Mouse (Mus musculus) lung, embryonic 14.5 days (tissue): ENCODE data around the gene Tmem117. TPM values are rescaled to one million over a fixed set of nuclear protein-coding genes. Genes with fewer than 3 reads are reported as not detected.

ENCODE experiments used
- ATAC-seq: fragments of 200-750 bp; cut with Nextera tagmentation; 2 replicates; pipeline ENCODE4 v1.8.0; 2017; ENCODE audit warnings: mild to moderate bottlenecking, moderate TSS enrichment, moderate library complexity; ENCODE audit not compliant: insufficient read depth
- DNase-seq: peaks from one replicate; pipeline ENCODE4 v3.0.0-alpha.2; 2015
- H3K27ac ChIP-seq: fragments of 300-500 bp; sonication (generic); 2 replicates; pipeline ENCODE4 v1.5.1; 2014; ENCODE audit warnings: low read depth, mild to moderate bottlenecking, moderate library complexity
- H3K27me3 ChIP-seq: fragments of 300-500 bp; sonication (generic); 2 replicates; pipeline ENCODE4 v1.6.1; 2014; ENCODE audit warnings: low read length, control low read depth; ENCODE audit not compliant: insufficient read depth
- H3K36me3 ChIP-seq: fragments of 300-500 bp; sonication (generic); 2 replicates; pipeline ENCODE4 v1.6.1; 2014; ENCODE audit warnings: control low read depth; ENCODE audit not compliant: insufficient read depth
- H3K4me1 ChIP-seq: fragments of 300-500 bp; sonication (generic); 2 replicates; pipeline ENCODE4 v1.6.1; 2014; ENCODE audit warnings: antibody characterized with exemption, control low read depth; ENCODE audit not compliant: insufficient read depth
- H3K4me2 ChIP-seq: fragments of 300-500 bp; sonication (generic); 2 replicates; pipeline ENCODE4 v1.6.1; 2014; ENCODE audit warnings: mild to moderate bottlenecking
- H3K4me3 ChIP-seq: fragments of 300-500 bp; sonication (generic); 2 replicates; pipeline ENCODE4 v1.5.1; 2014; ENCODE audit warnings: low read depth, low read length
- H3K9ac ChIP-seq: fragments of 300-500 bp; sonication (generic); 2 replicates; pipeline ENCODE4 v1.6.1; 2014
- H3K9me3 ChIP-seq: fragments of 300-500 bp; sonication (generic); 2 replicates; pipeline ENCODE4 v1.6.1; 2016; ENCODE audit warnings: low read depth, low read length, control low read depth
- CTCF ChIP-seq: IDR thresholded peaks from 2 replicates; pipeline ENCODE4 v1.5.1; 2016; ENCODE audit warnings: antibody characterized with exemption, low read depth
- WGBS: fragments of 180-500 bp; shearing (Covaris S2); extraction: QIAGEN DNeasy Blood & Tissue Kit; methylation state at CpG from one replicate; pipeline ENCODE4 v1.1.7; 2014; 5-methylcytosine and 5-hydroxymethylcytosine counted together
- polyA plus RNA-seq: library from polyadenylated mRNA; unstranded; fragments of >200 nt; fragmentation: Nextera tagmentation; extraction: Ambion mirVana; gene quantifications from 2 replicates; pipeline ENCODE4 v1.2.1, GENCODE M21; 2014

Tmem117 gene
- polyA plus RNA-seq, 1 experiment from 2014 or later: 2.8 TPM

DNA sequence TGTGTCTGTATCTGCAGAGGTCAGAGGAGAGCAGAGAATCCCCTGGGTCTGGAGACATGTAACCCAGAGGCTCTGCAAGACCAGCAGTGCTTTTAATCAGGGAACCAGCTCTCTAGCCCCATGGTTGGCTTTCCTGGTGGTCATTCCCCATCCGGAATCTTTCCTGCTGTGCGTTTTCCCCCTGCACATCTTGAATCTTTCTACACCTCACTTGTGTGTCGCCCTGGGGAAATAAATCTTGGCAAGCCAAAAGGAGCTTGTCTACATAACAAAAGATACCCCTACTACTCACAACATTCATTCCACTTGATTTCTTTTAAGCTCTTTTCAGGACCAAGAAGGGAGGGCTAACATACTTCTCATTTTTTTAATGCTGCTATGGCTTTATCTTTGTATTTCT, 169.2 kb downstream of the Tmem117 start:
- Histone ChIP-seq H3K27me3 (no peaks in the 10 kb centered on the region), H3K9ac (no peak overlapping the region), H3K9me3 (no peaks in the 10 kb centered on the region), H3K4me3 (no peak overlapping the region), H3K36me3 (no peaks in the 10 kb centered on the region), H3K4me2 (no peak overlapping the region), H3K27ac (no peak overlapping the region), H3K4me1 (no peaks in the 10 kb centered on the region)
- DNase-seq (no peak), ATAC-seq (no peak)
- WGBS: 47% methylated on average over 3 of the region's 3 CpGs
- TF ChIP-seq CTCF: no peak

- Histone ChIP-seq H3K36me3 (no peaks in the 10 kb centered on the region), H3K9me3 (no peaks in the 10 kb centered on the region), H3K4me2 (no peak overlapping the region), H3K27me3 (no peaks in the 10 kb centered on the region), H3K4me3 (no peak overlapping the region), H3K27ac (no peak overlapping the region), H3K9ac (no peak overlapping the region), H3K4me1 (no peaks in the 10 kb centered on the region)
- no peak for ATAC-seq
- 74% methylated on average over 8 of the region's 8 CpGs for WGBS
- DNase-seq: no peak
- TF ChIP-seq CTCF: no peak
Observed at GRCm38 (mm10) chr15:94801462-94801861, 172.4 kb downstream of the Tmem117 start.

- no peak for TF ChIP-seq CTCF
- H3K27me3 ChIP-seq: no peaks in the 10 kb centered on the region
- WGBS: 77% methylated on average over 17 of the region's 17 CpGs
Observed at GRCm38 (mm10) chr15:94802820-94803219, 173.8 kb downstream of the Tmem117 start.

DNA sequence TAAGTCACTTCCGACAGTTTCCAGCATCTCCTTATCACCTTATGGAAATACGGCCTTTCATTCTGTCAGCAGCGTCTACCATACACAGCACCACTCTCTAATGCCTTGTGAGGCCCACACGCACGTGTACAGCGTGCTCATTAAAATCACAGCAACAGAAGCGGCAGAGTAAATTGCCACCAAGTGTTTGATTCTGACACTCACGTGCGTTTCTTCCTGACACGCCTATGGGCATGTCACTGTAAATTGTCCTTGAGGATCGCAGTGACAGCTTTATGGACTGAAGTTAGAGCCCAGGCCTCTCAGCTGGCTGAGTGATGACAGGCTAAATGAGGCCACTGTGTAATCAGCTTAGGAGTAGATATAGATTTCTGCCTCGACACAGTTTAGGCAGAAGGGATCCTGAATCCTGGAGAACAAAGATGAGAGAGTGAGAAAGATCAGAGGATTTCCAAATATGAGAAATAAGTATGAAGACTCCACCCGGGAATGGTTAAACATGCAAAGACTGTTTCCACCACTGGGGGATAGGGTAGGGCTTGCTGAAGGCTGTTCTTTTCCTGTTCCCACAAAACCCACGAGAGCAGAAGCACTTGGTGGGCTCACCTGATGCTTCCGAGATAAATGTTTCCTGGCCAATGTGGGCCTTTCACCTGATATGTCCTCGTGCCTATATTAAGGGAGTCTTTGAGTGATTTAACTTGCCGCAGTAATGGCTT, 174.8 kb downstream of the Tmem117 start:
- Histone ChIP-seq H3K36me3 (no peaks in the 10 kb centered on the region), H3K27ac (no peak overlapping the region), H3K9ac (no peak overlapping the region), H3K4me2 (no peak overlapping the region), H3K27me3 (no peaks in the 10 kb centered on the region), H3K4me3 (no peak overlapping the region), H3K9me3 (no peaks in the 10 kb centered on the region), H3K4me1 (no peaks in the 10 kb centered on the region)
- TF ChIP-seq CTCF: no peak
- WGBS: 34% methylated on average over 17 of the region's 17 CpGs
- no peak for ATAC-seq
- DNase-seq: no peak

More at GRCm38 (mm10) chr15:94802820-94803219, 173.8 kb downstream of the Tmem117 start:
- DNase-seq (no peak), ATAC-seq (no peak)
- Histone ChIP-seq H3K9ac (no peak overlapping the region), H3K36me3 (no peaks in the 10 kb centered on the region), H3K4me1 (no peaks in the 10 kb centered on the region), H3K9me3 (no peaks in the 10 kb centered on the region), H3K27ac (no peak overlapping the region), H3K4me2 (no peak overlapping the region), H3K4me3 (no peak overlapping the region)

DNA sequence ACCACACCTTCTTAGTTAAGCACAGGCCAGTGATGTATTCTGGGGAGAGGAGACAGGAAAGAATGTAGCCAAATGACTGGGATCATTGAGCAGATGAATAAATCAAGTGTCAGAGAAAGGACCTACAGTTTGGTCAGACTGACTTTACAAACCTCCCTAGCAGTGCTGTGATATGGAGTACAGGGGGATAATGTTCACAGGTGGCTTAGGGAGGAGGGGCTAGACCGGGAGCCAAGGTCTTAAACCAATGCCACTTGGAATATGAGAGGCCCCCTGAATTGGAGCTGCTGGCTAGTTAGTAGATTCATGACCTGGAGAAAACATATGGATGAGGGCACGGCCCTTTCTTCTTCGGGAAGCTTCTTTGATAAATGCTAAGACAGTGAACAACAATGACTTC, 177.0 kb downstream of the Tmem117 start:
- Histone ChIP-seq H3K27me3 (no peaks in the 10 kb centered on the region), H3K4me1 (no peaks in the 10 kb centered on the region), H3K9ac (no peak overlapping the region), H3K9me3 (no peaks in the 10 kb centered on the region), H3K4me2 (no peak overlapping the region), H3K36me3 (no peaks in the 10 kb centered on the region), H3K27ac (no peak overlapping the region), H3K4me3 (no peak overlapping the region)
- WGBS: 77% methylated on average over 3 of the region's 3 CpGs
- ATAC-seq (no peak), DNase-seq (no peak)
- no peak for TF ChIP-seq CTCF

DNA sequence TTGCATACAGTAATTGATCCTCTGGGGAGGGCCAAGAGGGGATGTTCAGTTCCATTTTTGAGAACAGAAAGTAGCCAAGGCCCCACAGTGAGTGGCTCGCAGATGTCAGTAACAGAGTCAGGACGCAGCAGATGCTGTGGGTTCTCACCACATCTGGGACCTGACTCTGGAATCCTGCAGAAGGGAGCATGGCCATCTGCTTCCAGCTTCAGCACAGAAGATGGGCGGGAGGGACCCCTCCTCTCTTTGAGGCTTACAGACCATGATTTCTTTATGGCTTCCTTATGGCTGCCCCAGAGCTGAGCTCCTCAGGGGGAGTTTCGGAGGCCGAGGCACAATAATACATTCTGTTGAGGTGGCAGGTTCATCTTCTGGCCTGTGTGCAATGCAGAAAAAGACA, 182.5 kb downstream of the Tmem117 start:
- Histone ChIP-seq H3K27me3 (no peaks in the 10 kb centered on the region), H3K4me1 (no peaks in the 10 kb centered on the region), H3K4me3 (no peak overlapping the region), H3K9ac (no peak overlapping the region), H3K36me3 (no peaks in the 10 kb centered on the region), H3K27ac (no peak overlapping the region), H3K9me3 (peaks cover 3% of the 10 kb centered on the region; the same call in 1 of the 2 replicates), H3K4me2 (no peak overlapping the region)
- TF ChIP-seq CTCF: no peak
- ATAC-seq (no peak), DNase-seq (no peak)
- 70% methylated on average over 5 of the region's 5 CpGs for WGBS

DNA sequence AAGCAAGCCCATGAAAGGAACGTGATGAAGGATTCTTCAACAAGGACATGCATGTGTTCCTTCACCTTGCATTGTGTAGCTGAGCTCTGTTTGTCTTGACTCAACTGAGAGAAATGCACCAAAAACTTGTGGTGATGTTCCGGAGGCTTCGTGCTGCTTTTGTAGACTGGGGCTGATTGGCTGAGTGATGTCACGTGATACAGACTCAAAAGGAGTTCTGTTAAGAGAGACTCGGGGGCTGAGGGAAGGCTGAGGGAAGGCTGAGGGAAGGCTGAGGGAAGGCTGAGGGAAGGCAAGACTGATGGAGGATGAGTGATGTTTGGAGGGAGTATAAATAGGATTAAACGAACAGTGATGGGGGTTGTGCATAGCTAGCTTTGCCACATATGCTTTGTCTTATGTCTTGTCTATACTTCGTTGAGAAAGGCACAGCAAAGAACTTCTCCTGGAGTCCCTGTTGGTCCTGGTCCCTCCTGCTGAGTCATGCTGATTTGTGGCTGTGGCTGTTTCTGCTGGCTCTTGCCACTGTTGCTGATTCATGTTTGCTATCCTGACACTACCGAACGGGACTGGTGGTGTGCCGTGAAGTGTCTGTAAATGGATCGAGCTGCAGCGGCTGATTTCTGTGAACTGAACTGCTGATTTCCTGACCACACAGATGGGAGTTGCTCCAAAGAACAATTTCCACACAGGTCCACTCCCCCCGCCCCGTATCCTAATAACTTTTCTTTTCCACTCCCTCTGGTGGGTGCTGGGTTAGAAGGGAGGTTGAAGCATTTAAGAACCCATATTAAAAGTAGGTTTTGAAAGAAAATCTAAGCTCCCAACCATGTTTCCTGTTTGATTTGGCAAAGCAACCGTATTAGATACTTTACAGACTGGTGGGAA, 185.4 kb downstream of the Tmem117 start:
- Histone ChIP-seq H3K9ac (no peak overlapping the region), H3K27me3 (no peaks in the 10 kb centered on the region), H3K4me3 (no peak overlapping the region), H3K9me3 (peaks cover 3% of the 10 kb centered on the region; the same call in 1 of the 2 replicates), H3K36me3 (no peaks in the 10 kb centered on the region), H3K27ac (no peak overlapping the region), H3K4me2 (no peak overlapping the region), H3K4me1 (no peaks in the 10 kb centered on the region)
- ATAC-seq (no peak), DNase-seq (no peak)
- no peak for TF ChIP-seq CTCF
- 76% methylated on average over 15 of the region's 15 CpGs for WGBS
